Comparison of ENCODE assay signal across 10 mouse cellular contexts in the genomic region with DNA sequence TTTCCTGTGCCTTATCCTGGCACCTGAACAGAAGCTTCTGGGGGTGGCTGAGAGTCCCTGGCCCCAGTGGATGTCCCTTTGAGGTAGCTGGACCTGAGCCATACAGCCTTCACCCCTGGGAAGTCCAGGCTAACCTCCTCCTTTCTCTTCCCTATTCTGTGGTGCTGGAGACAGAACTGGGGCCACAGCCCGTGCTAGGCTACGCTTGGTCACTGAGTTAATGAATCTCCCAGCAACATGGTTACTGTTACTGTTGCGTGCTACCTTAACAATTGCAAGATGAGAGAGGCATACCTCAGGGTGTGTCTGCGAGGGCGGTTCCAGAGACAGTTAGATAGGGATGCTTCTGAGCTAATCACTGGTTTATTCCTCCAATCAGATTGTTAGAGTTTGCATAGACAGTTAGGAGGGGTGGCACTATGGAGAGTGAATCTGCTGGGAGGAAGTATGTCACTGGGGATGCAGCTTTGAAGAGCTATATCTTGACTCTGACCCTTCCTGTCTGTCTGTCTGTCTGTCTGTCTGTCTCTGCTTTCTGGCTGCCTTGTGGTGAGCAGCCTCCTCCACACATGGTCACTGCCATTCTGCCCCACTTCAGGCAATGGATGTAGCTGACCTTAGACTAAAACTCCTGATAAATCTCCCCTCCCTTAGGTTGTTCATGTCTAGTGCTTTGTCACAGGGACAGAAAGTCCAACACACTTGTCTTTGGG. TPM values are rescaled to one million over a fixed set of nuclear protein-coding genes. Genes with fewer than 3 reads are reported as not detected.
DNase-seq lines count a peak whose midpoint lies in the region; ATAC-seq and TF ChIP-seq lines count a peak whose summit lies in the region.
"Had no signal": no experiment of that assay in that cellular context is flagged by ENCODE, and none has a peak within 500 bp of the region (broad histone marks: within the 10 kb centered on the region; RNA-seq: fewer than 3 reads in every experiment).

No protein-coding gene starts in this region.

- 77% methylated on average over 5 of the region's 5 CpGs for WGBS in embryonic facial prominence, embryonic 10.5 days
- 28% methylated on average over 5 of the region's 5 CpGs for WGBS in liver, embryonic 13.5 days (ENCODE audit: insufficient replicate concordance)
- 71% methylated on average over 5 of the region's 5 CpGs for WGBS in neural tube, embryonic 13.5 days

- H3K4me3 ChIP-seq in left cerebral cortex, adult 2 months: no peak overlapping the region
- no peak overlapping the region; the same call in 1 of the 2 replicates for H3K4me3 ChIP-seq in embryonic facial prominence, embryonic 10.5 days
- H3K4me3 ChIP-seq in liver, embryonic 13.5 days (replicated peaks): no peak overlapping the region
- no peak overlapping the region for H3K4me3 ChIP-seq in neural tube, embryonic 13.5 days
- H3K4me3 ChIP-seq: embryonic facial prominence, embryonic 13.5 days; lung, embryonic 15.5 days had no signal

- H3K9me3 ChIP-seq in embryonic facial prominence, embryonic 10.5 days: no peaks in the 10 kb centered on the region
- H3K9me3 ChIP-seq in liver, embryonic 13.5 days (replicated peaks): no peaks in the 10 kb centered on the region
- no peaks in the 10 kb centered on the region for H3K9me3 ChIP-seq in neural tube, embryonic 13.5 days
- H3K9me3 ChIP-seq: embryonic facial prominence, embryonic 13.5 days; lung, embryonic 15.5 days had no signal

- peak overlapping the region; percentile 95 for H3K27ac ChIP-seq in left cerebral cortex, adult 2 months
- H3K27ac ChIP-seq in embryonic facial prominence, embryonic 10.5 days (replicated peaks): peak overlapping the region; percentile 51
- peak overlapping the region; percentile 72 for H3K27ac ChIP-seq in liver, embryonic 13.5 days
- peak overlapping the region; percentile 72 for H3K27ac ChIP-seq in neural tube, embryonic 13.5 days (replicated peaks)
- H3K27ac ChIP-seq: embryonic facial prominence, embryonic 13.5 days; kidney, postnatal 0 days; lung, embryonic 15.5 days had no signal

- no peak for TF ChIP-seq CTCF in left cerebral cortex, adult 2 months (IDR thresholded peaks at IDR 0.05)

- peak overlapping the region; percentile 43 for H3K4me2 ChIP-seq in liver, embryonic 13.5 days
- H3K4me2 ChIP-seq in neural tube, embryonic 13.5 days: peak overlapping the region; percentile 38; the same call in 1 of the 2 replicates
- H3K4me2 ChIP-seq: embryonic facial prominence, embryonic 13.5 days; lung, embryonic 15.5 days had no signal

- no peak for DNase-seq in left cerebral cortex, adult 2 months (ENCODE audit: extremely low spot score in 1 of 2, low spot score in 2 of 2)
- no peak for DNase-seq in left cerebral cortex, adult 18-20 months (ENCODE audit: low spot score in 2 of 2)
- DNase-seq in embryonic facial prominence, embryonic 10.5 days (ENCODE audit: low spot score): no peak
- DNase-seq in liver, embryonic 13.5 days: no peak
- DNase-seq in adrenal gland, adult 2 months: no peak
- no peak for DNase-seq in kidney, postnatal 36 days

- peaks cover 93% of the 10 kb centered on the region for H3K4me1 ChIP-seq in embryonic facial prominence, embryonic 10.5 days
- H3K4me1 ChIP-seq in liver, embryonic 13.5 days (replicated peaks): peaks cover 89% of the 10 kb centered on the region
- H3K4me1 ChIP-seq in neural tube, embryonic 13.5 days (replicated peaks): peaks cover 87% of the 10 kb centered on the region

- H3K27me3 ChIP-seq in embryonic facial prominence, embryonic 10.5 days (replicated peaks; ENCODE audit: low read depth, poor library complexity, severe bottlenecking): peaks cover 52% of the 10 kb centered on the region
- no peaks in the 10 kb centered on the region for H3K27me3 ChIP-seq in liver, embryonic 13.5 days
- peaks cover 4% of the 10 kb centered on the region for H3K27me3 ChIP-seq in neural tube, embryonic 13.5 days
- H3K27me3 ChIP-seq: embryonic facial prominence, embryonic 13.5 days; lung, embryonic 15.5 days had no signal

- H3K9ac ChIP-seq in liver, embryonic 13.5 days: peak overlapping the region; percentile 46; the same call in 1 of the 2 replicates
- H3K9ac ChIP-seq in neural tube, embryonic 13.5 days: peak overlapping the region; percentile 52
- H3K9ac ChIP-seq: embryonic facial prominence, embryonic 13.5 days; lung, embryonic 15.5 days had no signal

- intact Hi-C loops in left cerebral cortex, adult 2 months (cut with DNase I): no loop called here

- H3K36me3 ChIP-seq in embryonic facial prominence, embryonic 10.5 days (replicated peaks): no peaks in the 10 kb centered on the region
- no peaks in the 10 kb centered on the region for H3K36me3 ChIP-seq in liver, embryonic 13.5 days
- no peaks in the 10 kb centered on the region for H3K36me3 ChIP-seq in neural tube, embryonic 13.5 days
- H3K36me3 ChIP-seq: embryonic facial prominence, embryonic 13.5 days; lung, embryonic 15.5 days had no signal

- ATAC-seq in liver, embryonic 13.5 days (ENCODE audit: low read depth): peak; percentile 77
- no peak for ATAC-seq in neural tube, embryonic 13.5 days (ENCODE audit: low read depth)

RNA-seq across cellular contexts. Expression of a gene that starts 20.1 kb away (rescaled TPM):
- 1 to 10 TPM in 1 of 2 experiments, under 1 TPM in 1; 0.81 to 1.2 TPM for total RNA-seq in left cerebral cortex, adult 2 months (2021)
- 1 to 10 TPM in 1 of 2 experiments, under 1 TPM in 1; 0.75 to 1.6 TPM for total RNA-seq in left cerebral cortex, adult 18-20 months (2021)
- polyA plus RNA-seq in embryonic facial prominence, embryonic 10.5 days (2016; fragmentation: Nextera tagmentation; extraction: Ambion mirVana): 0.38 and 0.79 TPM in 2 replicates
- 0.07 and 0.22 TPM in 2 replicates for polyA plus RNA-seq in liver, embryonic 13.5 days (2015; fragmentation: Nextera tagmentation; extraction: Ambion mirVana)
- polyA plus RNA-seq in neural tube, embryonic 13.5 days (2015; fragmentation: Nextera tagmentation; extraction: Ambion mirVana): 2.0 and 2.4 TPM in 2 replicates
- total RNA-seq in adrenal gland, adult 2 months (2021): 1 to 10 TPM in 1 of 2 experiments, under 1 TPM in 1; 0.98 to 1.0 TPM
- 0.83 and 1.3 TPM in 2 replicates for polyA plus RNA-seq in adrenal gland, adult 2 months (2012; rRNA removed)

RNA-seq across cellular contexts. Expression of a gene that starts 33.5 kb away (rescaled TPM):
- 10 to 100 TPM; 10.8 to 11.6 TPM for total RNA-seq in left cerebral cortex, adult 2 months (2021)
- total RNA-seq in left cerebral cortex, adult 18-20 months (2021): 10 to 100 TPM; 12.1 to 13.1 TPM
- polyA plus RNA-seq in embryonic facial prominence, embryonic 10.5 days (2016; fragmentation: Nextera tagmentation; extraction: Ambion mirVana): 0.74 and 0.91 TPM in 2 replicates
- polyA plus RNA-seq in liver, embryonic 13.5 days (2015; fragmentation: Nextera tagmentation; extraction: Ambion mirVana): 1.7 and 2.6 TPM in 2 replicates
- 8.2 and 10.1 TPM in 2 replicates for polyA plus RNA-seq in neural tube, embryonic 13.5 days (2015; fragmentation: Nextera tagmentation; extraction: Ambion mirVana)
- 10 to 100 TPM; 54.7 to 70.2 TPM for total RNA-seq in adrenal gland, adult 2 months (2021)
- polyA plus RNA-seq in adrenal gland, adult 2 months (2012; rRNA removed): 30.6 and 44.4 TPM in 2 replicates
